Mouse (Mus musculus) limb, embryonic 13.5 days (tissue): ENCODE measurements at regions not wholly inside any gene's neighbourhood (a gene's known extent, or its start where the extent isn't known, plus 50 kb on each side); places are given as distances from the start of the nearest gene placed in this dataset. TPM values are rescaled to one million over a fixed set of nuclear protein-coding genes. Genes with fewer than 3 reads are reported as not detected.

Experiments
- microRNA-seq: library from miRNA; unstranded; fragments of <30 nt; microRNA quantifications from one replicate; pipeline ENCODE4, GENCODE M21; 2016

Small RNA genes lying in the stretch of these regions (microRNA-seq; reads per million reads assigned to microRNA genes)
- gene Gm27410, result not detected
